Mouse (Mus musculus) hindbrain, embryonic 11.5 days (tissue): Measurements from ENCODE around the gene Tbc1d22a. TPM values are rescaled to one million over a fixed set of nuclear protein-coding genes. Genes with fewer than 3 reads are reported as not detected.

Experiments used
- ATAC-seq: fragments of 200-750 bp; cut with Nextera tagmentation; 2 replicates; pipeline ENCODE4 v1.8.0; 2017; ENCODE audit warnings: mild to moderate bottlenecking, moderate TSS enrichment, moderate library complexity; ENCODE audit not compliant: low FRiP score
- DNase-seq: peaks from one replicate; pipeline ENCODE4 v3.0.0-alpha.2; 2015; ENCODE audit warnings: low spot score
- H3K27ac ChIP-seq: fragments of 300-500 bp; sonication (generic); 2 replicates; pipeline ENCODE4 v1.5.1; 2014; ENCODE audit warnings: mild to moderate bottlenecking, low read depth, low read length
- H3K27me3 ChIP-seq: fragments of 300-500 bp; sonication (generic); 2 replicates; pipeline ENCODE4 v1.6.1; 2014; ENCODE audit warnings: mild to moderate bottlenecking, low read length, moderate library complexity, mixed read lengths; ENCODE audit not compliant: control insufficient read depth, insufficient read depth
- H3K36me3 ChIP-seq: fragments of 300-500 bp; sonication (generic); 2 replicates; pipeline ENCODE4 v1.6.1; 2014; ENCODE audit warnings: mild to moderate bottlenecking, low read length, moderate library complexity, mixed read lengths; ENCODE audit not compliant: control insufficient read depth, insufficient read depth
- H3K4me1 ChIP-seq: fragments of 300-500 bp; sonication (generic); replicated peaks from 2 replicates; pipeline ENCODE4 v1.6.1; 2014; ENCODE audit warnings: low read length, mixed read lengths; ENCODE audit not compliant: control insufficient read depth, insufficient read depth
- H3K4me2 ChIP-seq: fragments of 300-500 bp; sonication (generic); replicated peaks from 2 replicates; pipeline ENCODE4 v1.6.1; 2014; ENCODE audit warnings: mild to moderate bottlenecking, low read depth, low read length
- H3K4me3 ChIP-seq: fragments of 300-500 bp; sonication (generic); 2 replicates; pipeline ENCODE4 v1.5.1; 2014; ENCODE audit warnings: low read depth, low read length
- H3K9ac ChIP-seq: fragments of 300-500 bp; sonication (generic); 2 replicates; pipeline ENCODE4 v1.6.1; 2014; ENCODE audit warnings: low read depth, low read length
- H3K9me3 ChIP-seq: fragments of 300-500 bp; sonication (generic); 2 replicates; pipeline ENCODE4 v1.6.1; 2016; ENCODE audit warnings: low read length; ENCODE audit not compliant: control insufficient read depth
- WGBS: fragments of 180-500 bp; shearing (Covaris S2); extraction: QIAGEN DNeasy Blood & Tissue Kit; methylation state at CpG from one replicate; pipeline ENCODE4 v1.1.7; 2014; 5-methylcytosine and 5-hydroxymethylcytosine counted together
- polyA plus RNA-seq: library from polyadenylated mRNA; unstranded; fragments of >200 nt; fragmentation: Nextera tagmentation; extraction: Ambion mirVana; gene quantifications from 2 replicates; pipeline ENCODE4 v1.2.1, GENCODE M21; 2014

Tbc1d22a gene
- polyA plus RNA-seq, 1 experiment from 2014 or later: 7.3 TPM

DNA sequence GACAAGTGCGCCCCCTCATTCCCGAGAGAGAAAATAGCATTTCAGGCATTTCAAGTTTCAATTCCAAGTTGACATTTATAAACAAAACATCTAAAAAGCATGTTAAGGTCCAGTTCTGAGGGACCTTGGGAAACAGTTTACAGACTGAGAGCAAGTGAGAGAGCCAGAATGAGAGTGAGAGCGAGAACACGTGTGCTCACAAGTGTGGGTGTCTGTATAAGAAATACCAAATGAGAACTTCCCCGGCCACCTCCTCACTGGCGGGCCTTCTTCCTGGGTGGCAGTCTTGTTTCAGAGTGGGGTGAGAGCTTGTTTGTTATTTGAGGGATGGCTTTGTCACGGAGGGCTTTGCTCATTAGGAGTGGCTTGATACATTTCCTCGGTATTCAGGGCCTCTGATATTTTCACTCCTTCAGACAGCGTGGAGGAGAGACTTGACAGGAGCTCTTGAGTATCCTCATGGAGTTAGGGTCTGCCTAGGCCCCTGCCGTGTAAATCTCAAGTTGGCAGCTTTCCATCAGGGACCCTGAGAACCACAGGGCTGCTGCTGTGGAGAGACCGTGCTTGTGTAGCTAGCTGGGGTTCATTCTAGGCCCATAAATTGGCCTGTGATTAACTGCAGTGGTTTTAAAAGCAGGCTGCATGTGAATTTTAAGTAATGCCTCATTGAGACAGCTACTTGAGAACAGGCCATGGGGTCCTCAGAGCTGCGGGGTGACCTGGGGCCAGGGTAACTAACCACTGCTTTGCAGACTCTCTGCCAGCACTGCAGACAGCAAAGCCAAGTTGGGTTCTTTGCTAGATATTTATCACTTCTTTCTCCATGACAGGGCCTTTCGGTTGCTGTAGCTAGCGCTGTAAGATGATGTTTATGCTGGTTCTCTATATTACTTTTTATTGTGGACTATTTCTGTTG, 65.1 kb downstream of the Tbc1d22a start:
- ATAC-seq (no peak), DNase-seq (no peak)
- H3K27me3 ChIP-seq: no peaks in the 10 kb centered on the region

DNA sequence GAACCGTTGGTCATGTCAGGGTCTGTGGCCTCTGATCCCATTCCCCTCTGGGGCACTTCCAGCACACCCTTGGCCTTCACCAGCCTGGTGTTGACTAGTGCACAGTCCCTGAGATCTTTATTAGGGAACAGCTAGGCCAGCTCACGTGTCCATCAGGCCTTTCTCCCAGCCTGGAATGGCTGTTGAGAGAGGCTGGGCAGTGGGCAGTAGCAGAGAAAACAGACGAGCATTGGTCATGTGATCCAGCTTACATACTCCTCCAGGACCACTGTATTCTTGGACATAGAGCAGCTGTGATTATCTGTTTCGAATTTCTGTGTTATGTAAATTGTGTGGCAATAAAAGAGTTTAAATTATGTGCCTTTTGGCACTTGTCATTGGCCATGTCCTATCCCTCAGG, 65.9 kb downstream of the Tbc1d22a start:
- Histone ChIP-seq H3K4me2 (no peak overlapping the region), H3K4me3 (no peak overlapping the region), H3K27ac (no peak overlapping the region), H3K27me3 (no peaks in the 10 kb centered on the region), H3K9ac (no peak overlapping the region), H3K9me3 (no peaks in the 10 kb centered on the region), H3K36me3 (no peaks in the 10 kb centered on the region), H3K4me1 (peaks cover 2% of the 10 kb centered on the region)
- WGBS: 70% methylated on average over 4 of the region's 4 CpGs
- ATAC-seq: no peak
- DNase-seq: no peak

More for the DNA sequence above, 65.1 kb downstream of the Tbc1d22a start:
- H3K4me3 ChIP-seq: no peak overlapping the region
- H3K36me3 ChIP-seq: no peaks in the 10 kb centered on the region
- H3K9ac ChIP-seq: no peak overlapping the region
- no peak overlapping the region for H3K27ac ChIP-seq
- WGBS: 85% methylated on average over 14 of the region's 14 CpGs
- no peak overlapping the region for H3K4me2 ChIP-seq
- peaks cover 2% of the 10 kb centered on the region for H3K4me1 ChIP-seq
- H3K9me3 ChIP-seq: no peaks in the 10 kb centered on the region

- H3K4me1 ChIP-seq: no peaks in the 10 kb centered on the region; the same call in none of the 2 replicates
Observed at GRCm38 (mm10) chr15:86283238-86283637, 69.0 kb downstream of the Tbc1d22a start.

GRCm38 (mm10) chr15:86285296-86285695, 71.0 kb downstream of the Tbc1d22a start:
- DNase-seq (no peak), ATAC-seq (no peak)
- H3K9me3 ChIP-seq: no peaks in the 10 kb centered on the region
- no peaks in the 10 kb centered on the region for H3K36me3 ChIP-seq
- no peak overlapping the region for H3K4me3 ChIP-seq
- no peak overlapping the region for H3K9ac ChIP-seq
- no peak overlapping the region for H3K4me2 ChIP-seq
- WGBS: 88% methylated on average over 2 of the region's 2 CpGs
- no peaks in the 10 kb centered on the region for H3K27me3 ChIP-seq
- H3K4me1 ChIP-seq: no peaks in the 10 kb centered on the region; the same call in 1 of the 2 replicates
- H3K27ac ChIP-seq: no peak overlapping the region

More at GRCm38 (mm10) chr15:86283238-86283637, 69.0 kb downstream of the Tbc1d22a start:
- Histone ChIP-seq H3K4me2 (no peak overlapping the region), H3K27me3 (no peaks in the 10 kb centered on the region), H3K9ac (no peak overlapping the region), H3K4me3 (no peak overlapping the region), H3K27ac (no peak overlapping the region), H3K9me3 (no peaks in the 10 kb centered on the region), H3K36me3 (no peaks in the 10 kb centered on the region)
- no peak for ATAC-seq
- no peak for DNase-seq
- WGBS: 100% methylated on average over 1 of the region's 1 CpGs

DNA sequence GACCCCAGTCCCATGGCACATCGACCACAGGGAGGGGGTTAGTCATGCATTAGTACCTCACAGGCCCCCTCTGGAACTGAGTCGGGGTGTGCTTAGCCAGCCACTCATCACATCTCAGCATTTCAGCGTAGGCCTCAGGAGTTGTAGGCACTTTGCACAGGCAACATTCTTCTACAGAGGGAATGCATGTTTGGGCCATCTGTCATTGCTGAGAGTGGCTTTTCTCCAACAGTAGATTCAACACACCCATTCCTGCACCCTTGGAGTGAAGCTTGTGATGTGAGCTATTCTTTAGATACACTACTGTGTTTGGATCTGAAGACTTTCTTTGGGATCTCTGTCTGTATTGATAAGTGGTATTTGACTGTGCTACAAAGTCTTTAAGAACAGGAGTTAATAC, 75.8 kb downstream of the Tbc1d22a start:
- Histone ChIP-seq H3K9me3 (no peaks in the 10 kb centered on the region), H3K4me1 (no peaks in the 10 kb centered on the region), H3K4me3 (no peak overlapping the region), H3K9ac (no peak overlapping the region), H3K27me3 (no peaks in the 10 kb centered on the region), H3K27ac (no peak overlapping the region), H3K4me2 (no peak overlapping the region), H3K36me3 (no peaks in the 10 kb centered on the region)
- ATAC-seq (no peak), DNase-seq (no peak)
- 74% methylated on average over 3 of the region's 3 CpGs for WGBS

DNA sequence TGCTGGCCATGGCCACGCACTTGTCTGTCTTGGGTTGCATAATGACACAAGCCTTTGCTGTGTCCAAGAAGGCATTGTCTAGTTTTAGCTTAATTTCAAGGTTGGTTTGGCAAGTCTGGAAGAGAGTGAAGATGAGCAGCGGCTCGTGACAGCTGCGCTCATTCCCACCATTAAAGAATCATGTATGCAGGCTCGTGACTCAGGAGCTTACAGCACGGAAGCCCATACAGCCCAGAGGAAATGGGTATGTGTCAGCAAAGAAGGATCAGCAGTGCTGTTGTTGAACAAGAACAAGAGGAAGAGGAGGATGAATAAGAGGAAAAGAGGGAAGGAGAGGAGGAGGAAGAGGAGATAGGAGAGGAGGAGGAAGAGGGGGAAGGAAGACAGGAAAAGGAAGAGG, 78.0 kb downstream of the Tbc1d22a start:
- DNase-seq (no peak), ATAC-seq (no peak)
- 75% methylated on average over 6 of the region's 6 CpGs for WGBS
- no peaks in the 10 kb centered on the region for H3K36me3 ChIP-seq
- H3K27ac ChIP-seq: no peak overlapping the region
- H3K9ac ChIP-seq: no peak overlapping the region
- no peaks in the 10 kb centered on the region for H3K27me3 ChIP-seq
- no peak overlapping the region for H3K4me2 ChIP-seq
- no peaks in the 10 kb centered on the region for H3K9me3 ChIP-seq
- no peak overlapping the region for H3K4me3 ChIP-seq
- H3K4me1 ChIP-seq: no peaks in the 10 kb centered on the region

DNA sequence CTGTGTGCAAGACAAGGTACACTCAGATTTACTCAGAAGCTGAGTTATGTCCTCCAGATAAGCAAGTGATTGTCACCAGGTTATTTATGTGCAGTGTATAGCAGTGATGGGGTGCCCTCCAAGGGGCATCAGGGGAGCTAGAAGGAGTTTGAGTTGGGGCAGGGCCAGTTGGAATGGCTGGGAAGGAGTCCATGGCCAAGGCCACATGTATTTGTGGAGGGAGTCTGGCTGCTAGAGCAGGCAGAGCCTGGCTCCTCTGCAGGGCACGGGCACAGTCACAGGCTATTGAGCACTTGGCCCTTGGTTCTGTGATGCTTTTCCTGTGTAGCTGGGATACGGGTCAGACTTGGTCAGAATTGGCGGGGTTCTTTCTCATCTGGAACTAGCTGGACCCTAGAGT, 80.2 kb downstream of the Tbc1d22a start:
- Histone ChIP-seq H3K4me3 (no peak overlapping the region), H3K27ac (no peak overlapping the region), H3K36me3 (no peaks in the 10 kb centered on the region), H3K9ac (no peak overlapping the region), H3K9me3 (no peaks in the 10 kb centered on the region), H3K27me3 (no peaks in the 10 kb centered on the region), H3K4me2 (no peak overlapping the region), H3K4me1 (no peaks in the 10 kb centered on the region)
- no peak for ATAC-seq
- DNase-seq: no peak
- 91% methylated on average over 3 of the region's 3 CpGs for WGBS

GRCm38 (mm10) chr15:86295722-86296288, 81.5 kb downstream of the Tbc1d22a start:
- ATAC-seq: no peak
- H3K27ac ChIP-seq: no peak overlapping the region
- 81% methylated on average over 4 of the region's 4 CpGs for WGBS

GRCm38 (mm10) chr15:86297281-86297680, 83.0 kb downstream of the Tbc1d22a start:
- H3K36me3 ChIP-seq: no peaks in the 10 kb centered on the region
- no peak overlapping the region for H3K27ac ChIP-seq
- DNase-seq (no peak), ATAC-seq (no peak)
- no peaks in the 10 kb centered on the region for H3K9me3 ChIP-seq
- WGBS: 84% methylated on average over 1 of the region's 1 CpGs
- H3K4me1 ChIP-seq: no peaks in the 10 kb centered on the region
- no peak overlapping the region for H3K4me3 ChIP-seq
- H3K9ac ChIP-seq: no peak overlapping the region
- no peak overlapping the region for H3K4me2 ChIP-seq
- no peaks in the 10 kb centered on the region for H3K27me3 ChIP-seq

More at GRCm38 (mm10) chr15:86295722-86296288, 81.5 kb downstream of the Tbc1d22a start:
- Histone ChIP-seq H3K27me3 (no peaks in the 10 kb centered on the region), H3K36me3 (no peaks in the 10 kb centered on the region), H3K9ac (no peak overlapping the region), H3K4me2 (no peak overlapping the region), H3K9me3 (no peaks in the 10 kb centered on the region), H3K4me3 (no peak overlapping the region), H3K4me1 (no peaks in the 10 kb centered on the region)
- DNase-seq: no peak
